Mouse (Mus musculus): ENCODE measurements around the gene Oxsr1.
"Not testable (repeated sequence)": the region's sequence is repeated elsewhere in the genome, so short reads cannot be mapped to it uniquely, and the experiment has no call there.

Gene Oxsr1

GRCm38 (mm10) chr9:119337842-119338241 lies 15.6 kb upstream of the Oxsr1 start:
- DNase-seq (ENCODE audit: low spot score): no peak

GRCm38 (mm10) chr9:119335571-119335970 lies 13.3 kb upstream of the Oxsr1 start:
- DNase-seq (ENCODE audit: low spot score): no peak

GRCm38 (mm10) chr9:119334834-119335233 lies 12.6 kb upstream of the Oxsr1 start:
- no peak for DNase-seq (ENCODE audit: low spot score)

DNA sequence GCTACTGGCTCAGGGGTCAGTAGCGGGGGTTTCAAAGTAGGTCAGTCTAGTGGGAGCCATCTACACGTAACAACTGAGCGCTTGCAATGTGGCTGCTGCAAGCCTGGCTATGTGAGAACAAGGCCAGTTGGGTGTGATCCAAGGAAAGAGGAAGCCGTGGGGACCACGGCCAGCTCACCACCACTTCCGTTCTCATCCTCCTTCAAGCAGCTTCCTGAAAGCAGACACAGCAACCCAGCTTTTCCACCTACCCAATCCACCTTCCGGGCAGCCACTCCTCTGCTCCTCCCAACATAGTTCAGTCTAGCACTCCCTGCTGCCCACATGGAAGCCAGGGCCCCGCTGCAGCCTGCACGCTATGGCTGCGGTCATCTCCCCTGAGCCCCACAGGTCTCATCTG lies 12.1 kb upstream of the Oxsr1 start:
- no peak for DNase-seq (ENCODE audit: low spot score)

- no peak for DNase-seq (ENCODE audit: low spot score)
Observed at GRCm38 (mm10) chr9:119330186-119330963, 8.1 kb upstream of the Oxsr1 start.

DNA sequence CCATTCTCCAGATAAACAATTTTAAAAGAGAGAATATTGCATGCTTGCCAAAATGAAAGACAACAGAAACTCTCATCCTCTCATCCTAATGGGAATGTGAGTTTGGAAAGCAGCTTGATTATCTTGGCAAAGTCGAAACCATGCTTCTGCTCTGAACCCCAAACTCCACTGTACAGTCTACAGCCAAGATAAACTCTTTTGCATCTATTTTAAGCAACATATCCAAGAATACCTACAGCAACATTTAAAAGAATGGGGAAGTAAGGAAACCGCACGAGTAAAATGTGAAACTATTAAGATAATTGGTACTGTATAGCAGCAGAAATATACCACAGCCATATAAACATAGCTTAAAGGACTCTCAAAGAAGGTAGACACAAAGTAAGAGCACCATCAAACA lies 6.3 kb upstream of the Oxsr1 start:
- DNase-seq (ENCODE audit: low spot score): no peak

- no peak for DNase-seq (ENCODE audit: low spot score)
Observed at GRCm38 (mm10) chr9:119324130-119324529, 1.9 kb upstream of the Oxsr1 start.

DNA sequence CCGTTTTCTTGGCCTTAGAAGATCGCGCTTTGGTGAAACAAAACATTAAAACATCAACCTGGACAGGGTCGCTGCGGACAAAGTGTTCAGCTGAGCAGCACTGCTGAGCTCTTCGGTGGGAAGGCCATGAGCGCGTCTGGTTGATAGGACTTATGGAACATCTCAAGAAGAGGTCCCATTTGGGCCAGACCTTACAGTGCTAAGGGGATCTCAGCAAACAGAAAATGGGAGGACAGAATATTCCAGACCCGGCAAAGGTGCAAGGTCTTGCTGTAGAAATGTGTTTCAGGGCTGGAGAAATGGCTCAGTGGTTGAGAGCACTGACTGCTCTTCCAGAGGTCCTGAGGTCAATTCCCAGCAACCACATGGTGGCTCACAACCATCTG lies 1.0 kb upstream of the Oxsr1 start:
- DNase-seq (ENCODE audit: low spot score): no peak

DNA sequence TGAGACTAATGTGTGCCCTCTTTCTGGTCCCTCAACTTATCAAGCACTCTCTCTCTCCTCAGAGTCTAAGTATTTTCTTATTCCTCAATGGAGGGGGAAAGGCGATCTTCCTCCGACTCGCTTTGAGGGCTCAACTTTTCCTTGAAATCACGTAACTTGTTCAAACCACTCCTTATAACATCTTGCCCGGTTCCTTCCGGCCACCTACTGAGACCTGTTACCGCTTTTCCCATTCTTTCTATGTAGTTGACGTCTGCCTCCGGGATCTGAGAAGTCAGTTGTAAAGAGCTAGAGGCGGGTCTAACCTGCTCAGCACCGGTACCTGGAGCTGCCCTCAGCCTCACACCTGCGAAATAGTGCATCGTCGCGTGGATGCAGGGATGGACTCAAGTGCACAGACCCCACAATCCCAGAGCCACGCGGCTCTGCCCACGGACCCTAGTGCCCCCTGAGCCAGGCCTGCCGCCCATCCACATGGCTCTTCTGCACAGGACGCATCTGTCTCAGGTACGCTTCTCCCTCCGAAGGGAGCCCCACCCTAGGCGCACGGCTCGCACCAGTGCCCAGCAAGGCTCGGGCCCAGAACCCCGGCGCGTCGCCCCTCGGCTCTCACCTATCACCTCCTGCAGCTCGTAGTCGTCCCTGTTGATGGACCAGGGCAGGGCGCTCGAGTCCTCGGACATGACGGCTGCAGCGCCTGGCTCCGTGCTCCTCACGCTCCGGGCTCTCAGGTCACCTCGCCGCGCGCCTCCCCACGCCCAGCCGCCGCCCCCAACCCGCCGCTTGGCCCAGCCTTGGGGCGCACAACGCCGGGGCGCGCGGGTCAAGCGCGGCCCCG lies 616 bp downstream of the Oxsr1 start:
- no peak for DNase-seq (ENCODE audit: low spot score)

DNA sequence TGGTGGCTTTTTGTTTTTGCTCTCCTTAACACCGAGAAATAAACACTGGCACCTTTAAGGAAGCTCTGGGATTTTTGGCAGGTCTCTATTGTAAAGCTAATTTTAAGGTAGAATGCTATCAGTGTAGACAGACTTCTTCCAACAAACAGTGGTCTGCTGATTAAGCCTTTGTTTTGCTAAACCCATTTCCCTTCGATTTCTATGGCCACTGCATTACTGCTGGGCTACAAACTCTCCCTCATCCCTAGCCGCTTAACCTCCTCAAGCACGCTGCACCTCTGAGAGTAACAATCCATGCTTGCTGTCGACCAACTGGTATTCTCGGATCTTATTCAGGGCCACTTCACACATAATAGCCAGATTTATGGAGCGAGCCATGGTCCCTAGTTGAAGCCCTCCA lies 1.3 kb downstream of the Oxsr1 start:
- no peak for DNase-seq (ENCODE audit: low spot score)

DNA sequence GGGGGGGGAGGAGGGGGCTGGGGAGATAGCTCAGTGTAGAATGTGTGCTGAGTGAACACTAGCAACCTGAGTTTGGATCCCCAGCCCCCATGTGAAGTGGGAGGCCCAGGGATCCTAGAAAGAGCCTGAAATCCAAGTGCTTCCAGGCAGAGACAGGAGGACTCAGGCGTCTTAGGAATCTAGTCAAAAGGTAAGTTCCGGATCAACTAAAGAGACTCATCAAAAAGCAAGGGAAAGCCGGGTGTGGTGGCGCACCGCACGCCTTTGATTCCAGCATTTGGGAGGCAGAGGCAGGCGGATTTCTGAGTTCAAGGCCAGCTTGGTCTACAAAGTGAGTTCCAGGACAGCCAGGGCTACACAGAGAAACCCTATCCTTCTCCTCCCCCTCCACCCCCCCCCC lies 1.8 kb downstream of the Oxsr1 start:
- no peak for DNase-seq (ENCODE audit: low spot score)

GRCm38 (mm10) chr9:119318891-119319290 lies 3.3 kb downstream of the Oxsr1 start:
- DNase-seq (ENCODE audit: low spot score): no peak

DNA sequence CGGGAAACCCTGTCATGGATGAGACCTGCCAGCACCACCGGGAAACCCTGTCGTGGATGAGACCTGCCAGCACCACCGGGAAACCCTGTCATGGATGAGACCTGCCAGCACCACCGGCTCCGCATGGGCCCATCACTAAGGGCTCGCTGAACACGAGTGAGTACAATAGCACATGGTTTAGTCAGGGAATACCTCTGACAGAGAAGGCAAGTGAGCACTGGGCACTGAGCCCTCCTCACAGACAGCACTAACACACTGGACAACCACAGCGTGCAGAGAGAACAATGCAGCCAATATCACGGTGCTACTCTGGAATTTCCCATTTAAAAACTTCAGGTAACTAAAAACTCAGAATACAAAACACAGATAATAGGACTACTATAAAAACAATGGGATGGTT lies 9.1 kb downstream of the Oxsr1 start:
- no peak for DNase-seq (ENCODE audit: low spot score)

DNA sequence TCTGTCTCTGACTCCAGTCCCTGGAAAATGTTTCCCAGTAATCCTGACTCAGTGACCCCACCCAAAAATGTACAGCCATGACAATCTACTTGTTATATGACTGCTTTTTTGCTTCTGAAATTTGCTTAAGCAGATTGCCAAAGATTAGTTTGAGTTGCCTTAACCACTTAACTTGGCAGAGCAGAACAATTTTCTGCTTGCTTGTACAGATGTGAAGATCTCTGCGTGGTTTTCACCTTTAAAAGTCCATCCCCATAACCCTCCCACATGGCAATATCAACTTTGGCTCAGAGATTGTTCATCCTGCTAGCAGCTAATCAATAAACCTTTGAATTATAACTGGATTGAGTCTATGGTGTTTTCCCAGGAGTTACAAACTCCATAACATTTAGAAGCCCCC lies 13.2 kb downstream of the Oxsr1 start:
- DNase-seq (ENCODE audit: low spot score): no peak

GRCm38 (mm10) chr9:119305863-119306262 lies 16.4 kb downstream of the Oxsr1 start:
- no peak for DNase-seq (ENCODE audit: low spot score)

DNA sequence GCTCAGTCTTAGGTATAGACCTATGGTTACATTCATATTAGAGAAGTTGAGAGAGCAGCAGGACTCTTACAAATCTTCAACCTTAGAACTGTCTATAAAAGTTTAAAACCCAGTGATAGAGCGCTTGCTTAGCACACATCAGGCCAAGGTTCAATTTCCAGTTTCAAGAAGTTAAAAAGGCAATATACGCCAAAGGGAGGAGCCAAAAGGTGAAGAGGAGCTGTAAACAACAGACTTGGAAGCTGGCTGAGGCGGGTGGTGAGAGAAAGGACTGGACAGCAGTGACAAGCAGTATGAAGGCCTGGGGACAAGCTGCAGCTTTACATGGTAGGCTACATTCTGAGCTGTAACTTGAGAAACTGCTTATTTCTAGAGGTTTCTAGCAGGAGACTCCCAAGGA lies 23.7 kb downstream of the Oxsr1 start:
- DNase-seq (ENCODE audit: low spot score): no peak

DNA sequence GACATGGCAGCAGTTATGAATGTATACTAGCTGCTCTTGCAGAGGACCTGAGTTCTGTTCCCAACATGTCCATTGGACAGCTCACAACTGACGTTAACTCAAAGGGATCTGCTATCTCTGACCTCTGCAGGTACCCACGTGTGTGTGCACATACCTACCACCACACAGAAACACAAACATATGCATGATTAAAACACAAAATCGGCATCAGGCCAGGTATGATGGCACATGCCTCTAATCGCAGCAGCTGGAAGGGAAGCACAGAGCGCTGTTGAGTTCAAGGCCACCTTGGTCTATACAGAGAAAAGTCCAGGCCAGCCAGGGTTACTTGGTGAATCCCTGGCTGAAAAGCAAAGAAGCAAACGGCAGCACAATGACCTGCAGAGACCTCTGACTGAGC lies 24.5 kb downstream of the Oxsr1 start:
- DNase-seq (ENCODE audit: low spot score): no peak

DNA sequence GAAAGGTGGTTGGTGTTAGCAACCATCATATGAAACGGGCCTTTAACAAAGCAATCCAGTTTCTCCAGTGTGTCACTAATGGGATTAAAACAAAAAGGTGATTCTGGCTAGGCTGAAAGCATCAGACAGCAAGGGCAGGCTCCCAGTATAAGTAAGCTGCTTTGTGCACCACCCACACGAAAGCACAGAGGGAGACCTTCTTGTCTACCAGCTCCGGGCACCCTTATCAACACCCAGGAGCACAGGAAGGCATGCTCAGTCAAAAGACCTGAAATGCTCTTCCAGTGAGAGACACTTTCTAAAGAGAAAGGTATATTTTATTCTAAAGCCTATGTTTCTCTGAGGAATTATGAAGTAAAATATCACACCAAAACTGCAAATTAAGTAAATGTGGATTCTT lies 31.4 kb downstream of the Oxsr1 start:
- DNase-seq (ENCODE audit: low spot score): no peak

GRCm38 (mm10) chr9:119280894-119281682 lies 41.1 kb downstream of the Oxsr1 start:
- no peak for DNase-seq (ENCODE audit: low spot score)

DNA sequence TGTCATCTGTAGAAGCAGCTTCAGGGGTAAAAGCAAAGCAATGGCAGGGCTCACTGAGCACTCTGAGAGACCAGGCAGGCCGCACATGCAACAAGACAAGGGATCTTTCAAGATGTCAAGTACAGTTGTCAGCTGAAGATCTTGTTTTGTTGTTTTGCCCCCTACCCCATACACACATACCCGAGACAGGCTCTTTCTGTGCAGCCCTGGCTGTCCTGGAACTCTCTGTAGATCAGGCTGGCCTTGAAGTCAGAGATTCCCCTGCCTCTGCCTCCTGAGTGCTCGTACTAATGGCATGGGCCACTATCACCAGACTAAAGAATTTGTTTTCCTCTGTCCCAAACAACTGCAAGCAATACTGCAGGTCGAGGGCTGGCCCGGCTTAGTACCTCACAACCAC lies 44.2 kb downstream of the Oxsr1 start:
- DNase-seq (ENCODE audit: low spot score): no peak

- no peak for DNase-seq (ENCODE audit: low spot score)
Observed at GRCm38 (mm10) chr9:119276321-119276720, 45.9 kb downstream of the Oxsr1 start.

GRCm38 (mm10) chr9:119274814-119275213 lies 47.4 kb downstream of the Oxsr1 start:
- not testable (repeated sequence) for DNase-seq (ENCODE audit: low spot score)

GRCm38 (mm10) chr9:119271496-119271895 lies 50.7 kb downstream of the Oxsr1 start:
- no peak for DNase-seq (ENCODE audit: low spot score)

Data from ovary, adult 18-20 months (tissue).